Mouse (Mus musculus) liver, postnatal 0 days (tissue): ENCODE results near the gene Usp28.

Experiments
- CTCF ChIP-seq: sonication (generic); IDR thresholded peaks from 2 replicates; pipeline ENCODE4 v1.5.1; 2016; ENCODE audit warnings: antibody characterized with exemption, low read depth
- EP300 ChIP-seq: IDR thresholded peaks from 2 replicates; pipeline ENCODE4 v1.6.1; 2016; ENCODE audit warnings: antibody characterized with exemption, low read depth, mild to moderate bottlenecking

- no peak for TF ChIP-seq CTCF
- no peak for TF ChIP-seq EP300
These were observed 523 bp downstream of the Usp28 start for GRCm38 (mm10) chr9:48985708-48986088.
